Mouse (Mus musculus): Measurements from ENCODE around the gene Cand1. TPM values are rescaled to one million over a fixed set of nuclear protein-coding genes. Genes with fewer than 3 reads are reported as not detected.

The Cand1 gene
- total and polyA plus RNA-seq, 3 experiments = 13.7 to 42.7 (median 40.7) TPM

DNA sequence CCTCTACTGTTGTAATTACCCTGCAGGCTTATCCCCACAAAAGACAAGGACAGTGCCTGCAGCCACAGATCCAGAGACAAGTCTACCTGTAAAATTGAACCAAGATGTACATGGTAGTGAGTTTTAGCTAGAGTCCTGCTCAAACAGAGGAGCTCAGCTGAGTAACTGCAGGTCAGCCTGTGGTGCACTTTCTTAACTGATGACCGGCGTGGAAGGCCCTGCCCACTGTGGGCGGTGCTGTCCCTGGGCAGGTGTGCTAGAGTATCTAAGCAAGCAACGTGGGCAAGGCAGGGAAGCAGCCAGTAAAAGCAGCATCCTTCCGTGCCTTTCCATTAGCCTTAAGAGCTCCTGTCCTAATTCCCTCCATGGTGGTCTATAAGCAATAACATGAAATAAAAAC is 34.6 kb downstream of the Cand1 start:
- Histone ChIP-seq H3K79me2 (replicated peaks; ENCODE audit: control insufficient read depth, insufficient read depth, low read length) (no peaks in the 10 kb centered on the region), H3K4me3 (no peak overlapping the region), H3K36me3 (ENCODE audit: control insufficient read depth, insufficient read depth, low read length) (peaks cover 7% of the 10 kb centered on the region), H3K9ac (ENCODE audit: low read depth, low read length) (no peak overlapping the region), H3K4me1 (ENCODE audit: control insufficient read depth, insufficient read depth, low read length) (no peaks in the 10 kb centered on the region), H3K27me3 (ENCODE audit: control insufficient read depth, insufficient read depth, low read length) (no peaks in the 10 kb centered on the region), H3K27ac (no peak overlapping the region)
- DNase-seq = no peak
- intact Hi-C loops (cut with DNase I) = no loop called here
- TF ChIP-seq CTCF (IDR thresholded peaks at IDR 0.05) (no peak), EP300 (IDR thresholded peaks at IDR 0.05; ENCODE audit: insufficient read depth, low read depth, low read length) (no peak), POLR2A (IDR thresholded peaks at IDR 0.05; ENCODE audit: insufficient read depth, low read depth, low read length) (no peak)
- WGBS = 89% methylated on average over 5 of the region's 5 CpGs

DNA sequence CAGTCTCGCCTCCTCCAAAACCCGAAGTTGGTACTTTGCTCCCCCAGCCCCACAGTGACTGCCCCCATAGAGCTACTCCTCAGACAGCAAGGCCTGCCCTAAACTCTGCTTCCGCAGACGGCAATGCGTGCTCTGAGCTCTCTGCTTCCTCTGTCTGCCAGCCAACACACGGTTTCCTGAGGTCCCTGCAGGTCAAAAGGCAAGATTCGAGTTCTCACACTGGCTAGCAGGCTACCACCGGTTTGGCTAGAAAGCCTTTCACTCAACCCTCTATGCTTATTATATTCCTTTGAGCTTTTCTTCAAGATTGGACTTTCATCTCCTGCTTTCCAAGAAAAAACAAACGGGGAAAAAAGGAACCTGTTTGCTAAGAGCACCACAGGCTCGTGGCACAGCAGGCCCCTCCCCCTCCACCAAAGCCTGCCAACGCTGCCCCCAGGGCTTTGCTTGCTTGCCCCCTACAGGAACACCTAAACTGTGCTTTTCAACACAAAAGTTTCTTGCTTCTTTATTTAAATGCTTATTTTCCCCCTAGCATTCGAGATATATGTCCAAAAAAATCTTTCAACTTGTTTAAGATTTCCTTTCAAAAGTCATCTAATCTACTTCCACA is 35.4 kb downstream of the Cand1 start:
- Histone ChIP-seq H3K27me3 (ENCODE audit: control insufficient read depth, insufficient read depth, low read length) (no peaks in the 10 kb centered on the region), H3K4me1 (ENCODE audit: control insufficient read depth, insufficient read depth, low read length) (no peaks in the 10 kb centered on the region), H3K27ac (no peak overlapping the region), H3K36me3 (ENCODE audit: control insufficient read depth, insufficient read depth, low read length) (peaks cover 7% of the 10 kb centered on the region), H3K9ac (ENCODE audit: low read depth, low read length) (no peak overlapping the region), H3K4me3 (no peak overlapping the region), H3K79me2 (replicated peaks; ENCODE audit: control insufficient read depth, insufficient read depth, low read length) (no peaks in the 10 kb centered on the region)
- 59% methylated on average over 12 of the region's 12 CpGs for WGBS
- TF ChIP-seq EP300 (IDR thresholded peaks at IDR 0.05; ENCODE audit: insufficient read depth, low read depth, low read length) (no peak), POLR2A (IDR thresholded peaks at IDR 0.05; ENCODE audit: insufficient read depth, low read depth, low read length) (no peak), CTCF (IDR thresholded peaks at IDR 0.05) (no peak)
- DNase-seq = no peak
- intact Hi-C loops (cut with DNase I) = no loop called here

DNA sequence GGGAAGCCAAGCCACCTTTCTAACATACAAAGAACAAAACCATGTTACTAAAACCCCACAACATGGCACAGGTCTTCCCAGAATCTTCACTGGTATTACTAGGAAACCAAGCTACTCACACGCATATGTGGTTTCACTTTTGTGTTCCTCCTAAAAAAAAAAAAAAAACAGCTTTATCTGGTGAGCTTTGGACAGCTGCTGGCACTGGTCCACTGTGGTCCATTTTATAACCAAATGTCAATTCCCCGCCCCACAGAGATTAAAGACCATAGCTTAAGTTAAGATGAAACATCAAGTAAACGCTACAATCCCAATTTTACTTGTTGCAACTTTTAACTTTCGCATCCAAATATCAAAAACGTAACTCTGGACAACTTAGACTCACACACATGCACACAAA is 40.0 kb downstream of the Cand1 start:
- TF ChIP-seq EP300 (IDR thresholded peaks at IDR 0.05; ENCODE audit: insufficient read depth, low read depth, low read length) (no peak), CTCF (IDR thresholded peaks at IDR 0.05) (no peak), POLR2A (IDR thresholded peaks at IDR 0.05; ENCODE audit: insufficient read depth, low read depth, low read length) (no peak)
- intact Hi-C loops (cut with DNase I) = no loop called here
- DNase-seq = no peak
- H3K4me1 ChIP-seq (ENCODE audit: control insufficient read depth, insufficient read depth, low read length) = no peaks in the 10 kb centered on the region
- H3K9ac ChIP-seq (ENCODE audit: low read depth, low read length) = no peak overlapping the region
- H3K36me3 ChIP-seq (ENCODE audit: control insufficient read depth, insufficient read depth, low read length) = no peaks in the 10 kb centered on the region; the same call in 1 of the 2 replicates
- H3K27ac ChIP-seq = no peak overlapping the region
- no peaks in the 10 kb centered on the region for H3K27me3 ChIP-seq (ENCODE audit: control insufficient read depth, insufficient read depth, low read length)
- H3K4me3 ChIP-seq = no peak overlapping the region
- 84% methylated on average over 5 of the region's 5 CpGs for WGBS
- H3K79me2 ChIP-seq (replicated peaks; ENCODE audit: control insufficient read depth, insufficient read depth, low read length) = no peaks in the 10 kb centered on the region

DNA sequence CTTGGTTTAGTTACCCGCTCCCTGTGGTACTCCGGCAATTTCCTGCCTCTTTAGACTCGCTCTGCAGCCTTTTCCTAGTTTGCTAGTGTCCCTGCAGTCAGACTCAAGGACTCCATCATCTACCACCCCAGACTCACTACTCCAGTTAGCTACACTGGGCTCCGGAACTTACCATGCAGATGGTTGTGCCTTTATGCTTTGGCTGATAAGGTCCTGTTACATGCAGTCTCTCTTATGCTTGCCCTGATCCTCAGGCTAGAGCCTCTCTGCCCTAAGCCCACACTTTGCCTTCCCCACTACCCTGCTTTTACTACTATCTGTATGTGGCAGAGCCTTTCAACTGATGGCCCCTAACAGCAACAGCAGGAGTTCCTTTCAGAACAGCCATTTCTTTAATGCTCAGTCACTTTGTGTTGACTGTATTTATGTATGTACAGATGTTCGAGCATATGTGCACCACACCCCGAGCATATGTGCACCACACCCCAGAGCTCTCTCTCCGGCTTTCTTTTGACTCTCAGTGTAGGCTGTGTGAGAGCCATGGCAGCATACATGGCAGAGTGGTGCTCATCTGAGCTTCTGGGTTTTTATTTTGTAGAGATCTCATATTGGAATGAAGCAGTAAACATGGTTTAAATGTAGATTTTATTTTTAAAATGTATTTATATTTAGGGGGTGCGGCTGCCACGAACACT is 41.5 kb downstream of the Cand1 start:
- no peaks in the 10 kb centered on the region for H3K79me2 ChIP-seq (replicated peaks; ENCODE audit: control insufficient read depth, insufficient read depth, low read length)
- DNase-seq = no peak
- TF ChIP-seq CTCF (IDR thresholded peaks at IDR 0.05) (no peak), EP300 (IDR thresholded peaks at IDR 0.05; ENCODE audit: insufficient read depth, low read depth, low read length) (no peak), POLR2A (IDR thresholded peaks at IDR 0.05; ENCODE audit: insufficient read depth, low read depth, low read length) (no peak)
- H3K27ac ChIP-seq = no peak overlapping the region
- H3K4me3 ChIP-seq = no peak overlapping the region
- no peak overlapping the region for H3K9ac ChIP-seq (ENCODE audit: low read depth, low read length)
- no peaks in the 10 kb centered on the region for H3K27me3 ChIP-seq (ENCODE audit: control insufficient read depth, insufficient read depth, low read length)
- intact Hi-C loops (cut with DNase I) = no loop called here
- no peaks in the 10 kb centered on the region for H3K4me1 ChIP-seq (ENCODE audit: control insufficient read depth, insufficient read depth, low read length)
- no peaks in the 10 kb centered on the region; the same call in 1 of the 2 replicates for H3K36me3 ChIP-seq (ENCODE audit: control insufficient read depth, insufficient read depth, low read length)
- WGBS = 97% methylated on average over 9 of the region's 9 CpGs

DNA sequence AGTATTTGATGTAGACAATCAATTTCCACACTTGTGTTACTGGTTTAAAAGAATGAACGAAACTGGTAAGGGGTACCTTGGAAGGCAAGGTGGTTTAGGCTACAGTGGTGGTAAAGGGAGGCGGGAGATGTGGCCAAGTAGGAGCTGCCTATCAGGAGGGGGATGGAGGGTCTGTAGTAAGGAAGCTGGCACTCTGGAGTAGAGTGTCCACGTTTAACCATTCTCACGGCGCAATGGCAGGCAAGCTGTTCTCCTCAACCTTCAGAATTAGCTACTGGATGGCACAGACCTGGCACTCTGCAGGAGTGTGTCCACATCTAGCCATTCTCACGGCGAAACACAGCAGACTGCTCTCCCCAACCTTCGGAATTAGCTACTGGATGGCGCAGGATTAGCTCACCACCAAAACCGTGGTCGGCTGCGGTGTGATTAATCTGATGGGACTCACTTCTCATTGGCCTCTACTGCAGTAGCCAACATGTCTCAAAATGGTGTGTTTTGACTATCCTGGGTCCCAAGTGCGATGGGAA is 42.2 kb downstream of the Cand1 start:
- peaks cover 1% of the 10 kb centered on the region; the same call in 1 of the 2 replicates for H3K4me1 ChIP-seq (ENCODE audit: control insufficient read depth, insufficient read depth, low read length)
- WGBS = 93% methylated on average over 13 of the region's 13 CpGs
- intact Hi-C loops (cut with DNase I) = no loop called here
- H3K4me3 ChIP-seq = no peak overlapping the region
- no peaks in the 10 kb centered on the region for H3K79me2 ChIP-seq (replicated peaks; ENCODE audit: control insufficient read depth, insufficient read depth, low read length)
- no peak overlapping the region for H3K27ac ChIP-seq
- no peaks in the 10 kb centered on the region for H3K27me3 ChIP-seq (ENCODE audit: control insufficient read depth, insufficient read depth, low read length)
- H3K36me3 ChIP-seq (ENCODE audit: control insufficient read depth, insufficient read depth, low read length) = no peaks in the 10 kb centered on the region; the same call in 1 of the 2 replicates
- TF ChIP-seq POLR2A (IDR thresholded peaks at IDR 0.05; ENCODE audit: insufficient read depth, low read depth, low read length) = no peak
- no peak for TF ChIP-seq CTCF (IDR thresholded peaks at IDR 0.05)
- TF ChIP-seq EP300 (IDR thresholded peaks at IDR 0.05; ENCODE audit: insufficient read depth, low read depth, low read length) = no peak
- no peak overlapping the region for H3K9ac ChIP-seq (ENCODE audit: low read depth, low read length)
- DNase-seq = no peak

Data from heart, adult 2 months (tissue).